Mouse (Mus musculus): ENCODE data around the gene Zfp638.
"Not testable (repeated sequence)": the region's sequence is repeated elsewhere in the genome, so short reads cannot be mapped to it uniquely, and the experiment has no call there.

Zfp638 gene

GRCm38 (mm10) chr6:83866954-83867597 lies at the start of gene Zfp638:
Gene Zfp638 (plus strand): TSS chr6:83867109.
- DNase-seq (ENCODE audit: low spot score in 2 of 2), result peak; percentile 96 to 98

- no peak for DNase-seq (ENCODE audit: low spot score in 2 of 2)
Observed at GRCm38 (mm10) chr6:83818996-83819395, 47.9 kb upstream of the Zfp638 start.

- no peak for DNase-seq (ENCODE audit: low spot score in 2 of 2)
Observed at GRCm38 (mm10) chr6:83820727-83821515, 46.0 kb upstream of the Zfp638 start.

GRCm38 (mm10) chr6:83821856-83822255 lies 45.1 kb upstream of the Zfp638 start:
- no peak for DNase-seq (ENCODE audit: low spot score in 2 of 2)

- no peak for DNase-seq (ENCODE audit: low spot score in 2 of 2)
Observed at GRCm38 (mm10) chr6:83830941-83831605, 35.8 kb upstream of the Zfp638 start.

GRCm38 (mm10) chr6:83831606-83832123 lies 35.2 kb upstream of the Zfp638 start, which contains the start of gene Paip2b:
Gene Paip2b (minus strand): TSS chr6:83831741.
- peak; percentile 96 to 99 for DNase-seq (ENCODE audit: low spot score in 2 of 2)

GRCm38 (mm10) chr6:83832393-83832792 lies 34.5 kb upstream of the Zfp638 start:
- DNase-seq (ENCODE audit: low spot score in 2 of 2), result not testable (repeated sequence)

GRCm38 (mm10) chr6:83836826-83837225 lies 30.1 kb upstream of the Zfp638 start:
- no peak for DNase-seq (ENCODE audit: low spot score in 2 of 2)

GRCm38 (mm10) chr6:83838046-83838445 lies 28.9 kb upstream of the Zfp638 start:
- DNase-seq (ENCODE audit: low spot score in 2 of 2), result no peak

GRCm38 (mm10) chr6:83840086-83840485 lies 26.8 kb upstream of the Zfp638 start:
- DNase-seq (ENCODE audit: low spot score in 2 of 2), result no peak

- DNase-seq (ENCODE audit: low spot score in 2 of 2), result no peak
Observed at GRCm38 (mm10) chr6:83844913-83845312, 22.0 kb upstream of the Zfp638 start.

- DNase-seq (ENCODE audit: low spot score in 2 of 2), result no peak
Observed at GRCm38 (mm10) chr6:83846141-83846540, 20.8 kb upstream of the Zfp638 start.

GRCm38 (mm10) chr6:83849446-83849845 lies 17.5 kb upstream of the Zfp638 start:
- no peak for DNase-seq (ENCODE audit: low spot score in 2 of 2)

- DNase-seq (ENCODE audit: low spot score in 2 of 2), result no peak
Observed at GRCm38 (mm10) chr6:83857476-83857875, 9.4 kb upstream of the Zfp638 start.

- no peak for DNase-seq (ENCODE audit: low spot score in 2 of 2)
Observed at GRCm38 (mm10) chr6:83860033-83860432, 6.9 kb upstream of the Zfp638 start.

GRCm38 (mm10) chr6:83863538-83863937 lies 3.4 kb upstream of the Zfp638 start:
- DNase-seq (ENCODE audit: low spot score in 2 of 2), result no peak

GRCm38 (mm10) chr6:83866423-83866822 lies 486 bp upstream of the Zfp638 start:
- no peak for DNase-seq (ENCODE audit: low spot score in 2 of 2)

GRCm38 (mm10) chr6:83867598-83868585 lies 983 bp downstream of the Zfp638 start:
- peak; percentile 43 to 71 for DNase-seq (ENCODE audit: low spot score in 2 of 2)

GRCm38 (mm10) chr6:83879815-83880214 lies 12.9 kb downstream of the Zfp638 start:
- peak; percentile 23 to 65 for DNase-seq (ENCODE audit: low spot score in 2 of 2)

GRCm38 (mm10) chr6:83886789-83887188 lies 19.9 kb downstream of the Zfp638 start:
- no peak for DNase-seq (ENCODE audit: low spot score in 2 of 2)

- DNase-seq (ENCODE audit: low spot score in 2 of 2), result no peak
Observed at GRCm38 (mm10) chr6:83888802-83889201, 21.9 kb downstream of the Zfp638 start.

All from spleen, postnatal 4 days (tissue).